Comparison of ENCODE assay signal across 14 mouse cellular contexts in genomic region chr16:43286783-43287383, GRCm38 (mm10).
DNase-seq lines count a peak whose midpoint lies in the region; ATAC-seq lines count a peak whose summit lies in the region.
"Had no signal": no experiment of that assay in that cellular context is flagged by ENCODE, and none has a peak within 500 bp of the region (broad histone marks: within the 10 kb centered on the region; RNA-seq: fewer than 3 reads in every experiment).

No protein-coding gene starts in this region.

- WGBS in neural tube, embryonic 11.5 days: 54% methylated on average over 1 of the region's 1 CpGs
- WGBS in hindbrain, embryonic 14.5 days: 32% methylated on average over 1 of the region's 1 CpGs
- 41% methylated on average over 1 of the region's 1 CpGs for WGBS in midbrain, embryonic 12.5 days

- no peaks in the 10 kb centered on the region for H3K9me3 ChIP-seq in neural tube, embryonic 11.5 days (ENCODE audit: control insufficient read depth, low read length)
- no peaks in the 10 kb centered on the region for H3K9me3 ChIP-seq in hindbrain, embryonic 14.5 days (ENCODE audit: control insufficient read depth, low read length)
- no peaks in the 10 kb centered on the region for H3K9me3 ChIP-seq in midbrain, embryonic 12.5 days
- H3K9me3 ChIP-seq: embryonic facial prominence, embryonic 10.5 days; heart, embryonic 12.5 days had no signal

- H3K27me3 ChIP-seq in neural tube, embryonic 11.5 days (ENCODE audit: control insufficient read depth, insufficient read depth, low read length): no peaks in the 10 kb centered on the region
- no peaks in the 10 kb centered on the region for H3K27me3 ChIP-seq in hindbrain, embryonic 14.5 days (ENCODE audit: control insufficient read depth, insufficient read depth, low read length)
- no peaks in the 10 kb centered on the region for H3K27me3 ChIP-seq in midbrain, embryonic 12.5 days
- H3K27me3 ChIP-seq: CH12.LX; heart, embryonic 12.5 days had no signal

- no peak overlapping the region for H3K9ac ChIP-seq in neural tube, embryonic 11.5 days (ENCODE audit: low read length)
- H3K9ac ChIP-seq in hindbrain, embryonic 14.5 days: no peak overlapping the region
- no peak overlapping the region for H3K9ac ChIP-seq in midbrain, embryonic 12.5 days (replicated peaks)
- H3K9ac ChIP-seq: heart, embryonic 12.5 days had no signal

- no peak overlapping the region for H3K27ac ChIP-seq in neural tube, embryonic 11.5 days (ENCODE audit: low read depth, low read length)
- H3K27ac ChIP-seq in hindbrain, embryonic 14.5 days: peak overlapping the region; percentile 26
- peak overlapping the region; percentile 55 for H3K27ac ChIP-seq in midbrain, embryonic 12.5 days (replicated peaks)
- H3K27ac ChIP-seq: embryonic facial prominence, embryonic 10.5 days had no signal

- H3K4me2 ChIP-seq in neural tube, embryonic 11.5 days (ENCODE audit: low read depth): no peak overlapping the region
- no peak overlapping the region for H3K4me2 ChIP-seq in hindbrain, embryonic 14.5 days (replicated peaks)
- no peak overlapping the region for H3K4me2 ChIP-seq in midbrain, embryonic 12.5 days (replicated peaks)
- H3K4me2 ChIP-seq: heart, embryonic 12.5 days had no signal

- H3K36me3 ChIP-seq in neural tube, embryonic 11.5 days (ENCODE audit: control insufficient read depth, insufficient read depth, low read length): no peaks in the 10 kb centered on the region
- H3K36me3 ChIP-seq in hindbrain, embryonic 14.5 days (replicated peaks; ENCODE audit: control insufficient read depth, insufficient read depth): no peaks in the 10 kb centered on the region
- no peaks in the 10 kb centered on the region for H3K36me3 ChIP-seq in midbrain, embryonic 12.5 days
- H3K36me3 ChIP-seq: embryonic facial prominence, embryonic 10.5 days; heart, embryonic 12.5 days had no signal

- H3K4me1 ChIP-seq in neural tube, embryonic 11.5 days (ENCODE audit: control insufficient read depth, insufficient read depth, low read length): 0 out of 2 replicates have a peak, but pooled peaks cover 5% of the 10 kb centered on the region
- peaks cover 10% of the 10 kb centered on the region; the same call in 1 of the 2 replicates for H3K4me1 ChIP-seq in hindbrain, embryonic 14.5 days (replicated peaks; ENCODE audit: control insufficient read depth, insufficient read depth, low read length)
- H3K4me1 ChIP-seq in midbrain, embryonic 12.5 days: peaks cover 14% of the 10 kb centered on the region

- no peak overlapping the region for H3K4me3 ChIP-seq in neural tube, embryonic 11.5 days (ENCODE audit: low read depth, low read length)
- no peak overlapping the region for H3K4me3 ChIP-seq in hindbrain, embryonic 14.5 days (replicated peaks; ENCODE audit: low read length)
- no peak overlapping the region for H3K4me3 ChIP-seq in midbrain, embryonic 12.5 days
- H3K4me3 ChIP-seq: embryonic facial prominence, embryonic 10.5 days; heart, embryonic 12.5 days had no signal

- peak; percentile 56; the same call in 1 of the 2 replicates for ATAC-seq in neural tube, embryonic 11.5 days (ENCODE audit: insufficient read depth, low FRiP score, low TSS enrichment)
- ATAC-seq in hindbrain, embryonic 14.5 days (ENCODE audit: low FRiP score): peak; percentile 37; the same call in 1 of the 2 replicates
- ATAC-seq in midbrain, embryonic 12.5 days (ENCODE audit: low FRiP score, low read depth): peak; percentile 70
- ATAC-seq: inflammation-experienced regulatory T-cells, adult 6 months had no signal

- no peak for DNase-seq in neural tube, embryonic 11.5 days (ENCODE audit: low spot score)
- DNase-seq in neural tube, embryonic 10.5 days (ENCODE audit: extremely low spot score, low spot score): no peak
- no peak for DNase-seq in hindbrain, embryonic 14.5 days (ENCODE audit: low spot score)
- no peak for DNase-seq in thymus, postnatal 14 days
- DNase-seq in left cerebral cortex, adult 9 months (ENCODE audit: low spot score in 2 of 2): no peak
- DNase-seq in ovary, adult 18-20 months (ENCODE audit: low spot score): no peak
- DNase-seq: cerebellum, adult 8-10 months; gastrocnemius, postnatal 14 days; lung, postnatal 10 days had no signal
